Mouse (Mus musculus): ENCODE data around the gene Dop1a.
"Not testable (repeated sequence)": the region's sequence is repeated elsewhere in the genome, so short reads cannot be mapped to it uniquely, and the experiment has no call there.

Gene Dop1a

GRCm38 (mm10) chr9:86579657-86580056 is 112.7 kb downstream of the Dop1a start:
- no peak for DNase-seq (ENCODE audit: low spot score)

DNA sequence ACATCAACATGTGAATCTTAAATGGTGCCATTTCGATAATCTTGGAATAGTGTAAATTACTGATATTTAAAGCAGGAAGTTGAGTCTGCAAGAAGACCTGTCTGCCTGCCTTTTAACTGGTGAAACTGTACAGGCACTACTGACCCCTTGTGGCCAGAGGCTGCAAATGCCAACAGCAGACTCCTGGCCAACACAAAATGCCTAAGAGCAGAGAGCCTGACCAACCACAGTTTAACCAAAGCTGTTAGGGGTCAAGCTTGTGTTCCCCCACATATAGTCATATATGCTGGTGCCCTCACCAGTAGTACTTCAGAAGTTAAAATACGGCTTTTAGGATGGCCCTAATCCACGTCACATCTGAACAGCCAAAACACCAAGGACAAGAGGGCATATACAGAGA is 116.8 kb downstream of the Dop1a start:
- DNase-seq (ENCODE audit: low spot score) = peak; percentile 61

DNA sequence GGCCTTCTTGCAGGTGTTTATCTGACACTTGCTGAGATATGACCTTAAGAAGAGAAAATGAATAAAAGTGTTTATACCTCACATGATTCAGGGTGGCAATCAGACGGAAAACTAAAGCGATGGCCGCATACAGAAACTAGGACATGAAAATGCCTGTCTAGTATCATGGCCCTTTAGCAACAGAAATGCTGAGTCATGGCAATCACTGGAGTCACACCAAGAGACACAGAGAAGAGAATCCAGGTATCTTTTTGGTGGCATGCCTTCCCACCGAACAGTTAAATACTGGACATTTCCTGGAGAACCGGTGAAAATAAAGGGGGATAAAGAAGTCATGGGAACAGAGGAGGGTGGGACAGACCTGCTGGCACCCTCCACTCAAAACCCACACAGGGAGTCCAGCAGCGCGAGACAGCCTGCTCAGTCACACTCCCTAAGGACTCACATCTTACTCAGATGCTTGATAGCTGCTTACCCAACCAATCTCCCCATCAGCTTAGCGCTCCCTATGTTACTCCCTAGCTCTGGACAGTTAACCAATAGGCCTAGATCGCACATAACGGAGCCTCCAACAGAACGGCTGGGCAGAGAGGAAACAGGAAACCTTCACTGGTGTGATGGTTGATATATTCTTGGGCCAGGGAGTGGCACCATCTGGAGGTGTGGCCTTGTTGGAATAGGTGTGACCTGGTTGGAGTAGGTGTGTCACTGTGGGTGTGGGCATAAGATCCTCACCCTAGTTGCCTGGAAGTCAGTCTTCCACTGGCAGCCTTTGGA is 120.3 kb downstream of the Dop1a start:
- DNase-seq (ENCODE audit: low spot score) = no peak

DNA sequence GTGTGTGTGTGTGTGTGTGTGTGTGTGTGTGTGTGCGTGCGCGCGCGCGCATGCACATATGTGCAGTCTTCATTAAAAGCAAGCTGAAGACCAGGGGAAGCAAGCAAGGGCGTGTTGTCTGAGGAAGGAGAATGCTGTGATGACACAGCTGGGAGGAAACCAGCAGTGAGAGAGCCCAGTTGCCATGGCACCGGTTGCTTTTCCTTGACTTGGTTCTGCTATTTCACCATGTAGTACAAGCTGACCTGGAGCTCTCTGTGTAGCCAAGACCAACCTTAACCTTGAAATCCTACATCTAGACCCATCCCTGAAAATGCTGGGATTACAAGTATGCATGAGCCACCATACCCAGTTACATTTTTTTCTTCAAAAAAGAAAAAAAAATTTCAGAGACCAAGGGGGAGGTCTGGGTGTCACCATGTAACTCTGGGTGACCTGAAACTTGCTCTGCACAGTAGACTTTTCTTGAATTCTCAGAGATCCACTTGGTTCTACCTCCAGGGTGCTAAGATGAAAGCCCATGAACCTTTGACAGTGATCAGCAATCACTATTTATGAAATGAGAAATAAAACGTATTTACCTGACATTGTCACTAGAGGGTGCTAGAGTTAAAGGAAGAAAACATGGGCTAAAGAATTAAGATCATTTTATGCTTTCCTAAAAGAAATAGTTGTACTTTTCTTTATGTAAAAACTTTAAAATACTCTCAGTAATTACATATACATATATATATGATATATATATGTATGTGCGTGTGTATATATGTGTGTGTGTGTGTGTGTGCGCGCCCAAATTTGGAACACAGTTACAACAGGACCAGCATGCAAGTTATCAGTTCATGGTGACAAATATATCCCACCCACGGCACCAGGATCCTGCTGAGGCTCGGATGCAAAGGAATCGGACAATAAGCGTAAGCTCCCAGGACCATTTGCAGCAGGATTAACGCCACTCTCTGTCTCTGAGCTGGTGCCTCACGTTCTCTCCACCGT is 126.0 kb downstream of the Dop1a start:
- DNase-seq (ENCODE audit: low spot score) = no peak

DNA sequence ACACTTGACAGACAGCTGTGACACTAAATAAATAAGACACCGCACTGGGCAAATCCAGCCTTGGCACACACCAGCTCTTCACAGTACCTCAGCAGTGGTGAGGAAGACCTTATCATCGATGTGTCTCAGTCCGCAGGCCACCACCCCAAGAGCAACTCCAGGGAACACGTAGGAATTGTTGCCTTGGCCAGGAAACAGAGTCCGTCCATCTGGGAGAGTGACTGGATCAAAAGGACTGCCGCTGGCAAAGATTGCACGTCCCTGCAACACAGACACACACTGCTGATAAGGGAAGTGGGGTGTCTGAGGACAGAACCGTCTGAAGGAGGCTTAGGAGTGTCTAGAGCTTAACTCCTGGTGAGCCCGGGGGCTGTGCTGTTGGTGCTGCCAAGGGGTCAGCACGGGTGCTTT is 127.4 kb downstream of the Dop1a start:
- DNase-seq (ENCODE audit: low spot score) = not testable (repeated sequence)

- not testable (repeated sequence) for DNase-seq (ENCODE audit: low spot score)
These were observed 130.0 kb downstream of the Dop1a start for GRCm38 (mm10) chr9:86596983-86597382.

GRCm38 (mm10) chr9:86599723-86600303 is 132.9 kb downstream of the Dop1a start:
- DNase-seq (ENCODE audit: low spot score) = no peak
